Mouse (Mus musculus) olfactory bulb, adult 2 months (tissue): ENCODE data around the gene Lmx1a. TPM values are rescaled to one million over a fixed set of nuclear protein-coding genes. Genes with fewer than 3 reads are reported as not detected.
A peak's percentile ranks its signal among the peaks of the same experiment; 100 is the strongest.

Experiments
- H3K27ac ChIP-seq: fragments of 200-500 bp; 2 replicates; pipeline ENCODE4 v1.5.1; 2012; ENCODE audit warnings: low read depth, low read length; ENCODE audit not compliant: insufficient read depth
- H3K4me1 ChIP-seq: fragments of 200-500 bp; 2 replicates; pipeline ENCODE4 v1.6.1; 2012; ENCODE audit warnings: low read length; ENCODE audit not compliant: control insufficient read depth, insufficient read depth
- H3K4me3 ChIP-seq: fragments of 200-500 bp; 2 replicates; pipeline ENCODE4 v1.5.1; 2012; ENCODE audit warnings: mild to moderate bottlenecking, low read depth, low read length, moderate library complexity; ENCODE audit not compliant: insufficient read depth
- CTCF ChIP-seq: fragments of 200-500 bp; IDR thresholded peaks from 2 replicates; pipeline ENCODE4 v1.5.1; 2012; ENCODE audit warnings: low read depth, mild to moderate bottlenecking, low read length, moderate library complexity; ENCODE audit not compliant: insufficient read depth
- POLR2A ChIP-seq: fragments of 200-500 bp; IDR thresholded peaks from 2 replicates; pipeline ENCODE4 v1.6.1; 2012; ENCODE audit warnings: mild to moderate bottlenecking, low read depth, low read length, moderate library complexity; ENCODE audit not compliant: insufficient read depth
- whole genome bisulfite sequencing: fragments of 180-500 bp; shearing (Covaris S2); methylation state at CpG from one replicate; pipeline ENCODE4 v1.1.7; 2018; 5-methylcytosine and 5-hydroxymethylcytosine counted together
- polyA plus RNA-seq: library from polyadenylated mRNA; stranded (reverse); fragments of >200 nt; gene quantifications from 2 replicates; pipeline ENCODE4 v1.2.4, GENCODE M21; 2012; ENCODE audit warnings: low replicate concordance; ENCODE audit not compliant: missing spikeins, insufficient read depth, insufficient read length

Gene Lmx1a
- not detected in 2 replicates for polyA plus RNA-seq

DNA sequence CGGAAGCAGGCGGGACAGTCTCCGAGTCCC, at the start of gene Lmx1a:
Gene Lmx1a, plus strand, starts transcription at position 6 of the 30 bp plus-strand sequence.
- Histone ChIP-seq H3K27ac (no peak within 1 kb of the TSS), H3K4me3 (no peak within 1 kb of the TSS), H3K4me1 (peaks cover 19% of the 10 kb centered on the region)
- WGBS, result 0% methylated on average over 3 of the region's 3 CpGs
- no peak for TF ChIP-seq CTCF
- TF ChIP-seq POLR2A, result no peak

DNA sequence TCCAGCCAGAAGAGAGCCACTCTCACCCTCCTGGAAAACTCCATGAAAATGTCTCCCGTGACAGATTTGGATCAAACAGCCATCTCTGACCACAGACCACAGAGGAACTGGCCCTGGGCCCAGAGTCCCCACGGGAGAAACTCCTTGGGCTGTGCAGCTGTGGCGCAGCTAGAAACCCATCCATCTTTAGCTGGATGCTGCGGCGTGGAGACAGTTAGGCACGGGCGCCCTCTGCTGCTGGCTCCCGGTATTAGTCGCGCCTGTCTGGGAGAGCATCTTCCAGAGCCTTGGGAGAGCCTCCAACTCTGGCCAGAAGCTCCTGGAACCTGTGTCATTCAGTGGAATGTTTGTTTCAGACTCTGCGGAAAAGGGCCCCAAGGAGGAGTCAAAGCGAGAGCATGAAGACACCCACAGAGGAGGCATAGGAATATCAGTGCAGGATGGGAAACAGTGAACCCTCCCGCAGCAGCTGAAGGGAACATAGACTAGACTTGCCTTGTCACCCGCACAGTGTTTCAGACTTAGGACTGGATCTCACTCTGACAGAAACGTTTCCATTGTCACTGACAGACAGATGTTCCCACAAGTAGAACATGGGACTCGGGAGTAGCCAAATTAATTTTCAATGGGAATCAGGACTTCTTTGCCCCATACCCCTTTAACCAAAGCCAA, 44.0 kb upstream of the Lmx1a start:
- 18% methylated on average over 16 of the region's 16 CpGs for WGBS

GRCm38 (mm10) chr1:167648670-167649069, 40.4 kb upstream of the Lmx1a start:
- 85% methylated on average over 3 of the region's 3 CpGs for WGBS
- no peak for TF ChIP-seq CTCF
- TF ChIP-seq POLR2A, result no peak

More for the DNA sequence above, 44.0 kb upstream of the Lmx1a start:
- Histone ChIP-seq H3K27ac (no peak overlapping the region), H3K4me1 (no peaks in the 10 kb centered on the region), H3K4me3 (peak overlapping the region; percentile 15; the same call in 1 of the 2 replicates)
- TF ChIP-seq POLR2A, result no peak
- peak; percentile 92 for TF ChIP-seq CTCF

GRCm38 (mm10) chr1:167649122-167649633, 39.9 kb upstream of the Lmx1a start:
- 79% methylated on average over 11 of the region's 11 CpGs for WGBS
- H3K27ac ChIP-seq, result no peak overlapping the region
- TF ChIP-seq CTCF, result no peak
- TF ChIP-seq POLR2A, result no peak
- no peaks in the 10 kb centered on the region for H3K4me1 ChIP-seq
- no peak overlapping the region for H3K4me3 ChIP-seq

More at GRCm38 (mm10) chr1:167648670-167649069, 40.4 kb upstream of the Lmx1a start:
- H3K4me1 ChIP-seq, result no peaks in the 10 kb centered on the region
- no peak overlapping the region for H3K4me3 ChIP-seq
- H3K27ac ChIP-seq, result no peak overlapping the region

DNA sequence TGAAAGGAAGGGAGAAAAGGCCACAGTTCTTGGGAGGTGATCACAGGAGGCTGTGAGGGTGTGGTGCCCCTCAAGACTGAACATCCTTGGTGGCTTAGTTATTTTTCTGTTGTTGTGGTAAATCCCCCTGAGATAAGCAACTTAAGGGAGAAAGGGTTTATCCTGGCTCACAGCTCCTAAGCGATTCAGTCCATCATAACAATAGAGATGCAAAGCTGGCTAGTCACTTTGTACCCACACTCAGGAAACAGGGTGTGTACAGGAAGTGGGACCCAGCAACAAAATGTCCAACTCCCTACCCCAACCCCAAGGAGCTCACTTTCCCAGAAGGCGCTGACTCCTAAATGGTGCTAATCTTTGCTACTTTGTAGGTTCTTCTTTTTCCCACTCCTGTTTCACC, 36.7 kb upstream of the Lmx1a start:
- H3K4me1 ChIP-seq, result no peaks in the 10 kb centered on the region
- 83% methylated on average over 2 of the region's 2 CpGs for WGBS
- TF ChIP-seq POLR2A (no peak), CTCF (no peak)
- no peak overlapping the region for H3K4me3 ChIP-seq
- H3K27ac ChIP-seq, result no peak overlapping the region

GRCm38 (mm10) chr1:167659065-167659464, 30.0 kb upstream of the Lmx1a start:
- TF ChIP-seq POLR2A, result no peak
- WGBS, result 92% methylated on average over 3 of the region's 3 CpGs
- Histone ChIP-seq H3K4me1 (peaks cover 9% of the 10 kb centered on the region), H3K27ac (no peak overlapping the region), H3K4me3 (no peak overlapping the region)

DNA sequence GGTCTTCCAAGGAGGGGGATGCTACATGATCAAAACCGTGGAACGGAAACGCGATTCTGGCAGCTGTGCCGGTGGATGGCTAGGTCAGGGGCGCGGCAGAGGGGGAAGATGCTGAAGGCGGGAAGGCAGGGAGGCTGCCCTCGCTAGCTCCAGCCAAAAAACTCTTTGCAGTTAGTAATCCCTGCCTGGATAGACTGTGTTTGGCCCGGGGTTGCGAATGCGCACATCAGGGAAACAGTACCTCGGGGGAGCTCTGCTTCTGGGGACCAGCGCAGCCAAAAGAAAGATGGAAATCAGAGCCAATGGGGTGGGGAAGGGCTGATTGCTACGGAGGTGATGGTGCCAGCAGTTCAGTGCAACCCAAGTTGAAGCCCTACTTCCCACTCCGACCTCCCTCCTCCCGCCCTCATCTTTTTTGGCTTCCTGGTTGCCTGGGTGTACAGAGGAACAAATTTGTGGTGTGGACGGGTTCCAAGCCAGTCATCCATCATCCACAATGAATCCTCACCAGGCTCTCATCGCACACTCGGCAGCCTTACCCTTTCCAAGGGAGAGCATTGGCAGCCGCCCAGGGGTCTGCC, 28.4 kb upstream of the Lmx1a start:
- H3K4me1 ChIP-seq, result peaks cover 9% of the 10 kb centered on the region
- H3K4me3 ChIP-seq, result peak overlapping the region; percentile 14
- no peak overlapping the region for H3K27ac ChIP-seq
- no peak for TF ChIP-seq CTCF
- no peak for TF ChIP-seq POLR2A
- WGBS, result under 1% methylated on average over 21 of the region's 21 CpGs

GRCm38 (mm10) chr1:167661123-167661522, 27.9 kb upstream of the Lmx1a start:
- Histone ChIP-seq H3K4me3 (0 out of 2 replicates have a peak overlapping the region, but pooled peaks have one; percentile 2), H3K27ac (no peak overlapping the region)
- 5% methylated on average over 19 of the region's 19 CpGs for WGBS

DNA sequence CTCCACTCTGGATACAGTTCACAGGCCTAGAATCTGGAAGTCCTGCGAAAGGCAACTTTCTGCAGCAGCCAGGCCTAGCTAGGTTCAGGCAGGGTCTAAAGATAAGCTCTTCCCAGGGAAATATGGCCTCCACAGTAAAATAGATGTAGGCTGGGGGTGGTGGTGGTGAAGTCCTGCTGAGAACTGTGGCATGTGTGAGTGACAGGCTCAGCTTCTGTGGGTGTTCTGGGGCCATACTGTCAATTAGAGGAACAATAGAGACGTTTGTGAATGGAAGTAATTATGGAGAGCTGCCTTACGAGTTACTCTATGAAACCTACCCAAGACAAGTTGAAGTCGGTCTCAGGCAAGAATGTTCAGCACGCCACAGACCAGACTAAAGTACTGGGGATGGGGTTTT, 25.9 kb upstream of the Lmx1a start:
- peaks cover 9% of the 10 kb centered on the region for H3K4me1 ChIP-seq
- H3K27ac ChIP-seq, result no peak overlapping the region
- H3K4me3 ChIP-seq, result no peak overlapping the region
- TF ChIP-seq POLR2A, result no peak
- no peak for TF ChIP-seq CTCF
- WGBS, result 76% methylated on average over 5 of the region's 5 CpGs

More at GRCm38 (mm10) chr1:167661123-167661522, 27.9 kb upstream of the Lmx1a start:
- H3K4me1 ChIP-seq, result peaks cover 9% of the 10 kb centered on the region
- no peak for TF ChIP-seq CTCF
- no peak for TF ChIP-seq POLR2A

GRCm38 (mm10) chr1:167669796-167670195, 19.2 kb upstream of the Lmx1a start:
- H3K4me3 ChIP-seq, result no peak overlapping the region
- WGBS, result 34% methylated on average over 6 of the region's 6 CpGs
- H3K27ac ChIP-seq, result no peak overlapping the region
- TF ChIP-seq POLR2A (no peak), CTCF (peak; percentile 71; the same call in 1 of the 2 replicates)
- H3K4me1 ChIP-seq, result 0 out of 2 replicates have a peak, but pooled peaks cover 2% of the 10 kb centered on the region
